In genomic region chr1:62811141-62811540, GRCm38 (mm10) we compare ENCODE assay signal across 19 mouse cellular contexts.
DNase-seq lines count a peak whose midpoint lies in the region; ATAC-seq and TF ChIP-seq lines count a peak whose summit lies in the region.
"Had no signal": no experiment of that assay in that cellular context is flagged by ENCODE, and none has a peak within 500 bp of the region (broad histone marks: within the 10 kb centered on the region; RNA-seq: fewer than 3 reads in every experiment).

No protein-coding gene starts in this region.

- no peak overlapping the region for H3K27ac ChIP-seq in hindbrain, postnatal 0 days
- no peak overlapping the region for H3K27ac ChIP-seq in hindbrain, embryonic 13.5 days
- no peak overlapping the region; the same call in 1 of the 2 replicates for H3K27ac ChIP-seq in lung, postnatal 0 days (ENCODE audit: low read length)
- H3K27ac ChIP-seq: embryonic facial prominence, embryonic 13.5 days; hindbrain, embryonic 10.5 days; intestine, embryonic 15.5 days; macrophage; midbrain, embryonic 12.5 days had no signal

- 65% methylated on average over 7 of the region's 7 CpGs for WGBS in hindbrain, postnatal 0 days
- 90% methylated on average over 7 of the region's 7 CpGs for WGBS in hindbrain, embryonic 13.5 days
- 73% methylated on average over 7 of the region's 7 CpGs for WGBS in lung, postnatal 0 days

- H3K9ac ChIP-seq in hindbrain, postnatal 0 days (replicated peaks; ENCODE audit: low read length), result no peak overlapping the region
- no peak overlapping the region for H3K9ac ChIP-seq in hindbrain, embryonic 13.5 days
- H3K9ac ChIP-seq in lung, postnatal 0 days (replicated peaks; ENCODE audit: low read depth), result no peak overlapping the region
- H3K9ac ChIP-seq: embryonic facial prominence, embryonic 13.5 days; intestine, embryonic 15.5 days; midbrain, embryonic 12.5 days had no signal

- H3K4me1 ChIP-seq in hindbrain, postnatal 0 days (ENCODE audit: insufficient read depth, low read length), result no peaks in the 10 kb centered on the region
- H3K4me1 ChIP-seq in hindbrain, embryonic 13.5 days (replicated peaks), result peaks cover 3% of the 10 kb centered on the region
- H3K4me1 ChIP-seq in lung, postnatal 0 days (ENCODE audit: insufficient read depth, low read depth, low read length), result no peaks in the 10 kb centered on the region
- H3K4me1 ChIP-seq: midbrain, embryonic 12.5 days had no signal

- peak; percentile 66; the same call in 1 of the 2 replicates for ATAC-seq in hindbrain, postnatal 0 days
- no peak for ATAC-seq in hindbrain, embryonic 13.5 days (ENCODE audit: low FRiP score)
- ATAC-seq in lung, postnatal 0 days, result no peak
- no peak for ATAC-seq in erythroblast, adult 5-6 weeks (replicated peaks; ENCODE audit: low FRiP score, poor library complexity, severe bottlenecking)
- no peak for ATAC-seq in activated CD4-positive, CD25-positive, alpha-beta regulatory T cell, adult 4 months
- ATAC-seq: intestine, embryonic 15.5 days; Patski had no signal

- no peak overlapping the region for H3K4me3 ChIP-seq in hindbrain, postnatal 0 days (ENCODE audit: low read length)
- H3K4me3 ChIP-seq in hindbrain, embryonic 13.5 days, result no peak overlapping the region
- no peak overlapping the region for H3K4me3 ChIP-seq in lung, postnatal 0 days (ENCODE audit: low read depth, low read length)
- H3K4me3 ChIP-seq: embryonic facial prominence, embryonic 13.5 days; hindbrain, embryonic 10.5 days; intestine, embryonic 15.5 days; midbrain, embryonic 12.5 days had no signal

- no peak overlapping the region for H3K4me2 ChIP-seq in hindbrain, postnatal 0 days (ENCODE audit: low read depth, low read length)
- no peak overlapping the region for H3K4me2 ChIP-seq in hindbrain, embryonic 13.5 days
- H3K4me2 ChIP-seq in lung, postnatal 0 days (replicated peaks; ENCODE audit: low read depth, low read length), result no peak overlapping the region
- H3K4me2 ChIP-seq: embryonic facial prominence, embryonic 13.5 days; intestine, embryonic 15.5 days; midbrain, embryonic 12.5 days had no signal

- H3K27me3 ChIP-seq in hindbrain, postnatal 0 days (ENCODE audit: insufficient read depth, low read length), result no peaks in the 10 kb centered on the region
- H3K27me3 ChIP-seq in hindbrain, embryonic 13.5 days, result no peaks in the 10 kb centered on the region
- no peaks in the 10 kb centered on the region for H3K27me3 ChIP-seq in lung, postnatal 0 days (replicated peaks; ENCODE audit: insufficient read depth, low read length)
- H3K27me3 ChIP-seq: embryonic facial prominence, embryonic 13.5 days; intestine, embryonic 15.5 days; Patski had no signal

- DNase-seq in hindbrain, postnatal 0 days (ENCODE audit: low spot score), result peak; percentile 54
- DNase-seq in lung, postnatal 0 days (ENCODE audit: low spot score), result peak; percentile 33
- DNase-seq in lung, postnatal 10 days, result no peak
- DNase-seq in cerebellum, adult 9-11 months, result peak; percentile 97
- DNase-seq in gastrocnemius, postnatal 25 days, result peak; percentile 27
- DNase-seq: heart, adult 11 months; liver; lung, adult 2 months; right cerebral cortex, postnatal 4 days; thymus, postnatal 25 days had no signal

- TF ChIP-seq EP300 in lung, postnatal 0 days (IDR thresholded peaks at IDR 0.05), result 0 out of 2 replicates have a peak, but pooled peaks have one; percentile 28

- H3K36me3 ChIP-seq in hindbrain, postnatal 0 days (ENCODE audit: insufficient read depth, low read length), result no peaks in the 10 kb centered on the region
- peaks cover 10% of the 10 kb centered on the region for H3K36me3 ChIP-seq in hindbrain, embryonic 13.5 days
- H3K36me3 ChIP-seq in lung, postnatal 0 days (ENCODE audit: insufficient read depth, low read length), result peaks cover 6% of the 10 kb centered on the region; the same call in 1 of the 2 replicates
- H3K36me3 ChIP-seq: hindbrain, embryonic 10.5 days; intestine, embryonic 15.5 days; midbrain, embryonic 12.5 days had no signal

- H3K9me3 ChIP-seq in hindbrain, postnatal 0 days (ENCODE audit: low read length), result no peaks in the 10 kb centered on the region
- no peaks in the 10 kb centered on the region for H3K9me3 ChIP-seq in hindbrain, embryonic 13.5 days
- H3K9me3 ChIP-seq in lung, postnatal 0 days (ENCODE audit: low read length), result no peaks in the 10 kb centered on the region
- H3K9me3 ChIP-seq: embryonic facial prominence, embryonic 13.5 days; hindbrain, embryonic 10.5 days; intestine, embryonic 15.5 days; midbrain, embryonic 12.5 days had no signal

- no peak for TF ChIP-seq CTCF in hindbrain, postnatal 0 days (IDR thresholded peaks at IDR 0.05; ENCODE audit: low read depth)
- no peak for TF ChIP-seq CTCF in lung, postnatal 0 days (IDR thresholded peaks at IDR 0.05)
